Mouse (Mus musculus) liver, postnatal 0 days (tissue): ENCODE data around the gene Dock6.

ENCODE experiments used
- CTCF ChIP-seq: sonication (generic); IDR thresholded peaks from 2 replicates; pipeline ENCODE4 v1.5.1; 2016; ENCODE audit warnings: antibody characterized with exemption, low read depth
- EP300 ChIP-seq: IDR thresholded peaks from 2 replicates; pipeline ENCODE4 v1.6.1; 2016; ENCODE audit warnings: antibody characterized with exemption, low read depth, mild to moderate bottlenecking

GRCm38 (mm10) chr9:21820183-21820582 is 32.3 kb downstream of the Dock6 start:
- TF ChIP-seq CTCF (no peak), EP300 (no peak)
